Mouse (Mus musculus): Measurements from ENCODE around the gene Gm10681.
"Not testable (repeated sequence)": the region's sequence is repeated elsewhere in the genome, so short reads cannot be mapped to it uniquely, and the experiment has no call there.

Gene Gm10681

GRCm38 (mm10) chr3:98588707-98589106 is at the start of gene Gm10681:
Gene Gm10681 (minus strand): TSS chr3:98588807.
- DNase-seq: no peak

- DNase-seq: no peak
Measured at GRCm38 (mm10) chr3:98635145-98635544, 46.5 kb upstream of the Gm10681 start.

DNA sequence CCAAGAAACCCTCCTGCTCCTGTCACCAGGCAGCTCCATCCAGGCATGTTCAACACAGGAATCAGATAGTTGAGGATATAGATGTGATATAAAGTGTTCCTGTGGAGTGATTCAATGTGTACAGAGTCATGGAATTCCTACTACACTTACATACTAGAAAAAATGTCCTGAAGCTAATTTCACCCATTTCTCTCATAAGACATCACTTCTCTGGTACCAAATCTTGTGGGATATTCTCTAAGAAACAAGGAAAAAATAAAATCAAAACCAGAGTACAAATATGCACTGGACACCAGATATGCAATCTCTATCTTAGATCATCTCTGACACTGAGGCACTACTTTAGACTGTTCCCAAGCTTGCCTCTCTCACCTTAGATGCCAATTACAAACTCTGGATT is 41.5 kb upstream of the Gm10681 start, which contains the start of gene Hsd3b5:
TSS of gene Hsd3b5 (minus strand) at position 101 of the 400 bp plus-strand sequence.
- no peak for DNase-seq

GRCm38 (mm10) chr3:98629633-98630032 is 41.0 kb upstream of the Gm10681 start:
- no peak for DNase-seq

DNA sequence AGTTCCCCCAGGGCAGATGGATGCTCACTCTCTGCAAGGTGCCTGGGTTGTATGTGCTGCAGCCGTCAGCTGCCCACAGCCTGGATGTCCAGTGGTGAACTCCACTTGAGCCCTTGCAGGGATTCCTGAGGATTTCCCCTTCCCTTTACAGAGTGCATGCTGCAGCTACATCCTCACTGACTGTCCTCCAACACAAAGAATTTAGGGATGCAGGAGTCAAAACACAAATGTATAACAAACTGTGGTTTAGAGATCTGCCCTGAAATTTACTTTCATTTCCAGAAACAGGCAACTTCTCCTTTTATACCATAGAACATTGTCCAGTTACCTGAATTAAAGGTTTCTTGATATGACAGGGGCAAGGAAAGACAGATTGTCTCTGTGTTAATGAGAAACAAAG is 28.2 kb upstream of the Gm10681 start:
- not testable (repeated sequence) for DNase-seq

- not testable (repeated sequence) for DNase-seq
Measured at GRCm38 (mm10) chr3:98616244-98616643, 27.6 kb upstream of the Gm10681 start.

DNA sequence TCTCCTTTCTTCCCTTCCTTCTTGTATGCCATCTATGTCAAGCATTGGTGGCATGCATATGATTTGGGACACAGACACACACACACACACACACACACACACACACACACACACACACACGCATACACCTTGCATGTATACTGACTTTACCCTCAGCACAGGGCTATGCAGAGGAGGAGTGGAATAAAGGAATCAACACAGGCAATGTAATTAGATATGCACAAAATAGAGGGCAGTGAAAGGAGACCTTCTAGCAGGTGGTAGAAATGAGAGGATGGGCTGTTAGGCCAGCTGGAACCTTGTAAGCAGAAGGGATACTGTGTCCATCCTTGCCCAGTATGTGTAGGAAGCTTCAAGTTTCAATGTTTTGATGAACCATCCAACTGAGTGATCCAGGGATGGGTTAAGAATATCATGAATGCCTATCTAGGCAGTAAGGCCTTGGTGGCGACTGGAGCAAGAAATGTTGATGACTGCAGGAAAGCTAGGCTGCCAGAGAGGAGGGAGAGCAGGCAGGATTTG is 25.9 kb upstream of the Gm10681 start:
- DNase-seq: not testable (repeated sequence)

GRCm38 (mm10) chr3:98613963-98614362 is 25.4 kb upstream of the Gm10681 start:
- DNase-seq: no peak

DNA sequence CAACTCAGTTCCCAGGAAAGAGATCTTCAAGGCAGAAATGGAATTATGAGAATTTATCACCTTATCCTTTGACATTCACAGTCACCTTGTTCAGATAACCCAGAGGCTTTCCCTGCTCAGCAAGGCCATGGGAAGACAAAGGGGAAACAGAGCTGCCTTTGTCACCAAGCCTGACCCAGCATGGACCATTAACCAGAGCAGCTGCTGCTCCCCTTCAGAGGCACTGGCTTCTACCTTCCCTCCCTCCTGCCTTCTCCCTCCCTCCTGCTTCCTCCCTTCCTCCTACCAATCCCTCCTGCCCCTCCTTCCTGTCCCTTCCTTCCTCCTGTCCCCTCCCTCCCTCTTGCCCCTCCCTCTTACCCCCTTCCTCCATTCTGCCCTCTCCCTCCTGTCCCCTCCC is 24.9 kb upstream of the Gm10681 start:
- DNase-seq: not testable (repeated sequence)

DNA sequence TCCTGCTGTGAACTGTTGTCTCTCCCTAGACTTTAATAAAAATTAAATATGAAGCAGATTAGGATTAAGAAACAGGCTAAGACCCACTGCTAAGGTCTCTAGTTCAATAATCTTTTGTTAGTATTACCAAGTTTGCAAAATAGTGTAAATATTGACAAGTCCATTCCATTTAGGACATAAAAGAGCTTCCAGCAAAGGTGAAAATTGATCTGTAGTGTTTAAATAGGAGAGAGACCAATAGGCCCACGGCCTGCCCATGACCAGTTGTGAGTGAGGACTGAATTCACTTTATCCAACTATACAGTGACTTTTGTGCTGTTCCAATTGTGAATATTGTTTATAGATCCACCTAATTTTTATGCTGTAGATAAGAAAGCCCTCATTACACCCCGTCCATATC is 886 bp downstream of the Gm10681 start:
- no peak for DNase-seq

DNA sequence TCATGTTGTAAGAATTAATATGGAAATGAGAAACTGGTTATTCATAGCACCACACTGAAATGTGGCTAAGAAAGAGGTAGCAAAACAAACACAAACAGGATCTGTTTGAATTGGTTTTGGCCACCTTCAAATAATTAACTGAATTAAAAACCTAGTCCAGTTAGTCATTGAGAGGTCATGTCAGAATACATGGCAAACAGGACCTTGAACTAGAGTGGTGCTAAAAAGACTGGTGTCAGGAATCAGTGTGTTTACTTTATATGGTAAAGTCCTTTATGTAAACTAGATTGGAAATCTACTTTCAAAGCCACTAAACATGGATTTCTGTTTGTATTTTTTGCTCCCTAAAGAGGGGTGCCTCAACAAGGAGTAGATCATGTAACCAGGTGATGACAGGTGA is 6.0 kb downstream of the Gm10681 start:
- DNase-seq: not testable (repeated sequence)

GRCm38 (mm10) chr3:98582202-98582601 is 6.4 kb downstream of the Gm10681 start:
- DNase-seq: not testable (repeated sequence)

- not testable (repeated sequence) for DNase-seq
Measured at GRCm38 (mm10) chr3:98581024-98581423, 7.6 kb downstream of the Gm10681 start.

DNA sequence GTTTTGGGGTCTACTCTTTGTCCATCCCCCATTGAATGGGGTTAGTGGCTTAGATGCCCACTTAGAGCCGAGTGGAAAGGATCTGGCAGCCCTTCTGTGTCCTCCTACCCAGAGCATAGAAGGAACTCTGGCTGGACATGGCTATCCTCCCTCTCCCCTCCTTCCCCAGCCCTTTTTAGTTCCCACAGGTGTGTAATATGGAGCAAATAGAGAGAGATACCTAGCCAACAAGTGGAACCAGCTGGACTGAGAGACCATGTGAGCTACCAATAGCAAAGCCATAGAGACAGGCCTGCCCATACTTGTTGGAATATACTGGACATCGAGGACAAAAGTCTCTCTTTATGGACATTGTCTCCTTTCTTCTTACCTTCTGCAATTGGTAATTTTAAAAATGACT is 20.9 kb downstream of the Gm10681 start:
- DNase-seq: not testable (repeated sequence)

GRCm38 (mm10) chr3:98564894-98565293 is 23.7 kb downstream of the Gm10681 start:
- DNase-seq: not testable (repeated sequence)

DNA sequence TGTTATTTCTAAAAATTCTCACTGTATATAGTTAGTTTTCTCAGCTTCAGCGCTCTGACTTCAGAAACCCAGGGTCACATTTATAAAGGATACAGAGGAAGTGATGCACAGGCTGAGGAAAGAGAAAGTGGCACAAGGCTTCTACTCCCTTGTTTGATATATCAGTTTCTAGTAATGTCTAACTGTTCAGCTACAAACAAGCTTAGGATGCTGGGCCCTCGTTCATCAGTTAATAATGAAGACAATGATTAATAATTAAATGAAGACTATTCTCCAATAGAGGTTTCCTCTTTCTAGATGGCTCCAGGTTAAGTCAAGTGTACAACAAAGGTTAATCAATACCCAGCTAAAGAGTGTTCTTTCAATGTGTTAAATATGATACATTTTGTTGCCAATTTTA is 24.8 kb downstream of the Gm10681 start:
- DNase-seq: not testable (repeated sequence)

DNA sequence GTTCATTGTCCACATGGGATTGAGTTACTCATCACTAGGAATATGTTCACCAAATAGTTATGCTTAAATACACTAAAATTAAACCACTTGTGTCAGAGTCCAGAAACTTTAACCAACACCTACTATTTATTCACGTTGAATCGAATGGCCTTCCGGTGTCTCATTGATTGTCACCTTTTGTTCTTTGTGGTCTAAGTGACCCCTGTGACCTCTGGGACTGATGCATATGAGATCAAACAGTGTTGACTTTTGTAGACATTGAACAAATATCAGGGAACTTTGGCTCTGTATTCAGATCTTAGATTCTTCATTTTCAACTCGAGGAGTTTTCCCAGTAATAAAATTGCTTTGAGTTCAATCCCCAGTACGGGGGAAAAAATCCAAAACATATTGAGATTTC is 27.9 kb downstream of the Gm10681 start:
- DNase-seq: not testable (repeated sequence)

DNA sequence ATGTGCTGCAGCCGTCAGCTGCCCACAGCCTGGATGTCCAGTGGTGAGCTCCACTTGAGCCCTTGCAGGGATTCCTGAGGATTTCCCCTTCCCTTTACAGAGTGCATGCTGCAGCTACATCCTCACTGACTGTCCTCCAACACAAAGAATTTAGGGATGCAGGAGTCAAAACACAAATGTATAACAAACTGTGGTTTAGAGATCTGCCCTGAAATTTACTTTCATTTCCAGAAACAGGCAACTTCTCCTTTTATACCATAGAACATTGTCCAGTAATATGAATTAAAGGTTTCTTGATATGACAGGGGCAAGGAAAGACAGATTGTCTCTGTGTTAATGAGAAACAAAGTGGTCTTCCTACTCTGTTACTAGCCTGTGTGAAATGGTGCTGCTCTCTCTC is 37.8 kb downstream of the Gm10681 start:
- not testable (repeated sequence) for DNase-seq

GRCm38 (mm10) chr3:98550215-98550614 is 38.4 kb downstream of the Gm10681 start:
- not testable (repeated sequence) for DNase-seq

- DNase-seq: not testable (repeated sequence)
Measured at GRCm38 (mm10) chr3:98548495-98548894, 40.1 kb downstream of the Gm10681 start.

GRCm38 (mm10) chr3:98547641-98548040 is 41.0 kb downstream of the Gm10681 start:
- DNase-seq: not testable (repeated sequence)

DNA sequence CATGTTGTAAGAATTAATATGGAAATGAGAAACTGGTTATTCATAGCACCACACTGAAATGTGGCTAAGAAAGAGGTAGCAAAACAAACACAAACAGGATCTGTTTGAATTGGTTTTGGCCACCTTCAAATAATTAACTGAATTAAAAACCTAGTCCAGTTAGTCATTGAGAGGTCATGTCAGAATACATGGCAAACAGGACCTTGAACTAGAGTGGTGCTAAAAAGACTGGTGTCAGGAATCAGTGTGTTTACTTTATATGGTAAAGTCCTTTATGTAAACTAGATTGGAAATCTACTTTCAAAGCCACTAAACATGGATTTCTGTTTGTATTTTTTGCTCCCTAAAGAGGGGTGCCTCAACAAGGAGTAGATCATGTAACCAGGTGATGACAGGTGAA is 63.6 kb downstream of the Gm10681 start:
- not testable (repeated sequence) for DNase-seq

GRCm38 (mm10) chr3:98524552-98524951 is 64.1 kb downstream of the Gm10681 start:
- not testable (repeated sequence) for DNase-seq

GRCm38 (mm10) chr3:98522779-98523178 is 65.8 kb downstream of the Gm10681 start:
- not testable (repeated sequence) for DNase-seq

DNA sequence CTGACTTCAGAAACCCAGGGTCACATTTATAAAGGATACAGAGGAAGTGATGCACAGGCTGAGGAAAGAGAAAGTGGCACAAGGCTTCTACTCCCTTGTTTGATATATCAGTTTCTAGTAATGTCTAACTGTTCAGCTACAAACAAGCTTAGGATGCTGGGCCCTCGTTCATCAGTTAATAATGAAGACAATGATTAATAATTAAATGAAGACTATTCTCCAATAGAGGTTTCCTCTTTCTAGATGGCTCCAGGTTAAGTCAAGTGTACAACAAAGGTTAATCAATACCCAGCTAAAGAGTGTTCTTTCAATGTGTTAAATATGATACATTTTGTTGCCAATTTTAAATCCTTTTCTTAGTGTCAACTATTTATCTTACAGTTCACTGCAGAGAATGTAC is 78.2 kb downstream of the Gm10681 start, which contains the start of gene Hsd3b4:
TSS of gene Hsd3b4 (minus strand) at position 101 of the 400 bp plus-strand sequence.
- DNase-seq: not testable (repeated sequence)

Data from B cell, adult 2 months (primary cell).